Mouse (Mus musculus): ENCODE results near the gene Arhgap4. TPM values are rescaled to one million over a fixed set of nuclear protein-coding genes. Genes with fewer than 3 reads are reported as not detected.

The Arhgap4 gene
- polyA plus RNA-seq, 1 experiment from 2014 or later = 2.0 TPM

DNA sequence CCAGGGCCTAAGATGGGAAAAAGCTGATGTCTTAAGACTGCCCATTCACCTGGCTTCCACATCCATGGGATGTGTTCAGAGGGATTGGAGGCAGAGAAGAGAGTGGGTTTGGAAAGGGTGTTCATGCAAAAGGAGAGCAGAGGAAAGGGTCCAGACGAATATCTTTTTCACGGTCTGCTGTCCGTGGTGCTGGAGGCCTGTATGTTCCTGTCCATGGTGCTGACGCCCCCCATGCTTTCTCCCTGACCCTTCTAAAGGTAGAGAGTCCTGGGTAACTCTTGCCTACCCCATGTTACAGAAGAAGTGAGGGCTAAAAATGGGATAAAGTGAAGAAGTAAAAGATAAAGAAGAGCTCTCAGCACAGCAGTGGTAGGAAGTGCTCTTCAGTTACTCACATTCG lies 52.3 kb downstream of the Arhgap4 start:
- WGBS = 9% methylated on average over 5 of the region's 5 CpGs
- Histone ChIP-seq H3K27me3 (ENCODE audit: poor library complexity, severe bottlenecking) (peaks cover 7% of the 10 kb centered on the region), H3K4me1 (peaks cover 32% of the 10 kb centered on the region), H3K4me3 (no peak overlapping the region), H3K9me3 (no peaks in the 10 kb centered on the region), H3K27ac (no peak overlapping the region), H3K36me3 (replicated peaks) (no peaks in the 10 kb centered on the region)
- DNase-seq (ENCODE audit: extremely low spot score, low spot score) = peak; percentile 30

DNA sequence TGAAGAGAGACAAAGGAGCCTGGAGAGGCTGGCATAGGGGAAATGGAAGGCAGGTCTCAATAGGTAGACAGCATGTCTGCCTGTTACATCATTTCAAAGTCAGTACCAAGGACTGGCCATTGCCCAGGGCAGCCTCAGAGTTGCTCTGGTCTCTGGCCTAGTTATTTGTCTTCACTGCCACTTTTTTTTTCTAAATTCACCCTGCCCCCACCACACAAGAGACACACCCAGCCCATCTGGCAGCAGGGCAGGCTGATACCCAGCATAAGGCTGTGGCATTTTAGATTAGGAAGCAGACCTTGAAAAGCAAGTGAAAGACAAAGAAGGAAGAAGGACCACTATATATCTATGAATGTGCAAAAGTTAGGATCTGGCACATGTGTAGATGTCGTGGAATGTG lies 53.8 kb downstream of the Arhgap4 start:
- DNase-seq (ENCODE audit: extremely low spot score, low spot score) = no peak
- peak overlapping the region; percentile 48; the same call in 1 of the 2 replicates for H3K27ac ChIP-seq

DNA sequence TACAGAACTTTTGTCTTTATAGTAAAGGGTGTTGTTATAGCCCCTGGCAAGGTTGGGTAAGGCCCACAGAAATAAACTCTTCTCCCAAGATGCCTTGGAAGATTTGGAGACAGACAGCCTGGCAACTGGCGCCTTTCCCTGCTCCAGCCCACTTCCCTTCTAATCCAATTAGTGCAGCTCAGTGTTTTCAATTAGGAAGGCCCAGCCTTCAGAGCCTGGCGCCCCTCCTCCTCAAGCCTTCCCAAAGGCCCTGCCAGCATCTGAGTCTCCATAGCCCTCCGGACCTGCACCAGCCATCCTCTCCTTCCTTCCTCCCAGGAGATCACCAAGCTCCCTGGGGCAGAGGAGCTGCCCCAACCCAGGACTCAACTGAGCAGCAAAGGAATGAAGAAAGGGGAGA lies 54.4 kb downstream of the Arhgap4 start:
- Histone ChIP-seq H3K4me3 (no peak overlapping the region), H3K9me3 (no peaks in the 10 kb centered on the region), H3K4me1 (peaks cover 34% of the 10 kb centered on the region), H3K27ac (peak overlapping the region; percentile 48; the same call in 1 of the 2 replicates), H3K27me3 (ENCODE audit: poor library complexity, severe bottlenecking) (peaks cover 4% of the 10 kb centered on the region), H3K36me3 (replicated peaks) (no peaks in the 10 kb centered on the region)
- DNase-seq (ENCODE audit: extremely low spot score, low spot score) = no peak
- WGBS = 6% methylated on average over 3 of the region's 3 CpGs

More for the DNA sequence above, 53.8 kb downstream of the Arhgap4 start:
- no peaks in the 10 kb centered on the region for H3K9me3 ChIP-seq
- no peaks in the 10 kb centered on the region for H3K36me3 ChIP-seq (replicated peaks)
- peaks cover 7% of the 10 kb centered on the region for H3K27me3 ChIP-seq (ENCODE audit: poor library complexity, severe bottlenecking)
- WGBS = 89% methylated on average over 1 of the region's 1 CpGs
- peaks cover 34% of the 10 kb centered on the region for H3K4me1 ChIP-seq
- no peak overlapping the region for H3K4me3 ChIP-seq

DNA sequence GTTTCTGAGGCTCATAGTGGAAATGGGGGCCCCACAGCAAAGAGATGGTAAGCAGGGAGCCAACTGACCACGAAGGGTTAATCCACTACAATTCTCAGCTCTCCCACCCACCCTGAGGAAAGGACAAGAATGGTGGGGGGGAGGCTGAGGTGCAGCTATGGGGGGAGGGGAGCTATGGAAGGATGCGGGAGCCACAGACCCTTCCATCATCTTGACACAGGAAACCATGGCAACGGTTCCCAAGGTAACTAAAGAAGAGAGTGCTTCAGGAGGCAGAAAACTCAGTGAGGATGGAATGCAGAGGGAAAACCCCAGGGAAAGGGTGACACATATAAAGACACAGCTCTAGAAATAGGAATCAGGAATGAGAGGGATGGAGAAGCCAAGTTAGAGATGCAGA lies 57.0 kb downstream of the Arhgap4 start:
- 48% methylated on average over 3 of the region's 3 CpGs for WGBS

DNA sequence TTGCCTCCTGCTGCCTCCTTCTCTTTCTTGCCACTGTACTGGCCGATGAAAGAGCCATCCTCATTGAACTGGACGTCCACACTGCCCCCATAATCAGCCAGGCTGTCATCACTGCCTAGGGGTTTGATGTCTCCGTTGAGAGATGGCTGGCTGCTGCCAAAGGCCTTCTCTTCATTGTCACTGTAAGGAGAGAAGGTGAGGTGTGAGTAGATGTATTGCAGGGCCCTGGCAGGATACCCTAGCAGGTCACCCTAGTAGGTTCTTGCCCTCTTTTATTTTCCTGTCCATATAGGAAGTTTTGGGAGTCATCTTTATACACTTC lies 66.6 kb downstream of the Arhgap4 start:
- Histone ChIP-seq H3K27ac (no peak overlapping the region), H3K27me3 (ENCODE audit: poor library complexity, severe bottlenecking) (peaks cover 6% of the 10 kb centered on the region; the same call in 1 of the 2 replicates), H3K36me3 (replicated peaks) (no peaks in the 10 kb centered on the region), H3K9me3 (no peaks in the 10 kb centered on the region), H3K4me1 (no peaks in the 10 kb centered on the region), H3K4me3 (no peak overlapping the region)
- WGBS = 87% methylated on average over 3 of the region's 3 CpGs
- no peak for DNase-seq (ENCODE audit: extremely low spot score, low spot score)

More for the DNA sequence above, 57.0 kb downstream of the Arhgap4 start:
- H3K27ac ChIP-seq = no peak overlapping the region
- no peaks in the 10 kb centered on the region; the same call in none of the 2 replicates for H3K27me3 ChIP-seq (ENCODE audit: poor library complexity, severe bottlenecking)
- H3K4me1 ChIP-seq = peaks cover 34% of the 10 kb centered on the region
- H3K36me3 ChIP-seq (replicated peaks) = no peaks in the 10 kb centered on the region
- DNase-seq (ENCODE audit: extremely low spot score, low spot score) = no peak
- no peaks in the 10 kb centered on the region for H3K9me3 ChIP-seq
- H3K4me3 ChIP-seq = no peak overlapping the region

DNA sequence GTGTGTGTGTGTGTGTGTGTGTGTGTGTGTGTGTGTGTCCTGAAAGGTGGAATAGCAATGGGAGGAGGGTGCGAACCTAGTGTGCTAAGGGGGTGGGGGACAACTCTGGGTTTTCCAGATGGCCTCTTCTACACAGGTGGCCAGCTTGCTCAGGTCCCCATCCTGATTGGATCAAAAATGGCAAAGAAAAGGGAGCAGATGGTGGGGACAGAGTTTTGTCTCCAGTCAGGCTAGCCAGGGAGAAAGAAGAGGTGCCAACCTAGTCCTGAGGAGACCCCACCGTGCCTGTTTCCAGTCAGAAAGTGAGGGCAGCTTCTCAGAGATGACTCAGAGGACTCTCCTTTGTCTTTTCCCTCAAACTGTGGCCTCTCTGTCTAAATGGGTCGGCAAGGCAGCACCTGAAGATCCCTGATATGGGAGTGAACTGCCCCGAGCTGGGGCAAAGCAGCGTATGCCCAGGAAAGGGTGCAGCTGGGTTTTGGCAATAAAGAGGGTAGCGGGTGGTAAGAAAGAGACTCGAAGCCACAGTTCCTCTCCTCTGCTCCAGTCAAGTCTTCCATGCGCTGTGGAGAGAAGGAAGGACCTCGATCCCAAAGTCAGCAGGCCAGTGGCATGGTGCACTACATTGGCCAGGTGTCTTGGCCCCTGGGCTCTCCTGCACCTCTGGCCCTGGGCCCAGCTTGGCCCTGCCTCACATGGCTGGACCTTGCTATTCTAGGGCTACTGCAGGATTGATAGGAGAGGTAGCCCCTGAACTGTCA lies 67.2 kb downstream of the Arhgap4 start:
- no peak overlapping the region for H3K4me3 ChIP-seq
- no peaks in the 10 kb centered on the region for H3K36me3 ChIP-seq (replicated peaks)
- H3K27ac ChIP-seq = no peak overlapping the region
- peaks cover 6% of the 10 kb centered on the region; the same call in 1 of the 2 replicates for H3K27me3 ChIP-seq (ENCODE audit: poor library complexity, severe bottlenecking)
- no peaks in the 10 kb centered on the region for H3K9me3 ChIP-seq
- no peak for DNase-seq (ENCODE audit: extremely low spot score, low spot score)
- no peaks in the 10 kb centered on the region for H3K4me1 ChIP-seq
- 92% methylated on average over 9 of the region's 9 CpGs for whole genome bisulfite sequencing

Other genes with a start within 250 kb of the Arhgap4 start
- gene Slc6a8, start 248.7 kb downstream of the Arhgap4 start, polyA plus RNA-seq (2016; fragmentation: Nextera tagmentation; extraction: Ambion mirVana) = 4.6 and 5.2 TPM in 2 replicates
- 150 and 162 TPM in 2 replicates for gene Bcap31, start 205.7 kb downstream of the Arhgap4 start, polyA plus RNA-seq (2016; fragmentation: Nextera tagmentation; extraction: Ambion mirVana)
- 9.2 and 10.1 TPM in 2 replicates for gene Abcd1, start 205.3 kb downstream of the Arhgap4 start, polyA plus RNA-seq (2016; fragmentation: Nextera tagmentation; extraction: Ambion mirVana)
- gene Plxnb3, start 164.8 kb downstream of the Arhgap4 start, polyA plus RNA-seq (2016; fragmentation: Nextera tagmentation; extraction: Ambion mirVana) = not detected in 2 replicates
- 0.97 and 1.2 TPM in 2 replicates for gene Srpk3, start 147.5 kb downstream of the Arhgap4 start, polyA plus RNA-seq (2016; fragmentation: Nextera tagmentation; extraction: Ambion mirVana)
- gene Idh3g, start 135.0 kb downstream of the Arhgap4 start, polyA plus RNA-seq (2016; fragmentation: Nextera tagmentation; extraction: Ambion mirVana) = 173 and 177 TPM in 2 replicates
- 119 and 124 TPM in 2 replicates for gene Ssr4, start 134.8 kb downstream of the Arhgap4 start, polyA plus RNA-seq (2016; fragmentation: Nextera tagmentation; extraction: Ambion mirVana)
- 0.66 and 0.81 TPM in 2 replicates for gene Pdzd4, start 96.9 kb downstream of the Arhgap4 start, polyA plus RNA-seq (2016; fragmentation: Nextera tagmentation; extraction: Ambion mirVana)
- 0.16 TPM in 1 of 2 replicates, not detected in the other for gene Avpr2, start 29.8 kb downstream of the Arhgap4 start, polyA plus RNA-seq (2016; fragmentation: Nextera tagmentation; extraction: Ambion mirVana)
- 3.0 and 5.0 TPM in 2 replicates for gene L1cam, start 25.8 kb downstream of the Arhgap4 start, polyA plus RNA-seq (2016; fragmentation: Nextera tagmentation; extraction: Ambion mirVana)
- 171 and 175 TPM in 2 replicates for gene Naa10, start 74 bp upstream of the Arhgap4 start, polyA plus RNA-seq (2016; fragmentation: Nextera tagmentation; extraction: Ambion mirVana)
- 17.3 and 18.7 TPM in 2 replicates for gene Renbp, start 9.0 kb upstream of the Arhgap4 start, polyA plus RNA-seq (2016; fragmentation: Nextera tagmentation; extraction: Ambion mirVana)
- 83.4 and 89.9 TPM in 2 replicates for gene Hcfc1, start 44.5 kb upstream of the Arhgap4 start, polyA plus RNA-seq (2016; fragmentation: Nextera tagmentation; extraction: Ambion mirVana)
- 56.6 and 63.3 TPM in 2 replicates for gene Irak1, start 102.0 kb upstream of the Arhgap4 start, polyA plus RNA-seq (2016; fragmentation: Nextera tagmentation; extraction: Ambion mirVana)
- gene Opn1mw, start 205.6 kb upstream of the Arhgap4 start, polyA plus RNA-seq (2016; fragmentation: Nextera tagmentation; extraction: Ambion mirVana) = not detected in 2 replicates
- gene Mecp2, start 213.5 kb upstream of the Arhgap4 start, polyA plus RNA-seq (2016; fragmentation: Nextera tagmentation; extraction: Ambion mirVana) = 13.7 and 14.4 TPM in 2 replicates
- gene Tex28, start 246.0 kb upstream of the Arhgap4 start, polyA plus RNA-seq (2016; fragmentation: Nextera tagmentation; extraction: Ambion mirVana) = not detected in 2 replicates

All from forebrain, embryonic 10.5 days (tissue).